Mouse (Mus musculus) E14TG2a.4 (cell line): Measurements from ENCODE around the gene Efna5.

Experiments
- CTCF ChIP-seq: conservative IDR thresholded peaks from 2 replicates; pipeline ENCODE4 v1.5.1; 2014; ENCODE audit warnings: low read length
- NANOG ChIP-seq: IDR thresholded peaks from 2 replicates; pipeline ENCODE4 v1.6.1; 2014; ENCODE audit warnings: borderline replicate concordance, low read length, mixed read lengths

GRCm38 (mm10) chr17:62775401-62775800 is 105.7 kb downstream of the Efna5 start:
- no peak for TF ChIP-seq CTCF
- TF ChIP-seq NANOG: no peak
